Mouse (Mus musculus): ENCODE results near the gene Wdfy3. TPM values are rescaled to one million over a fixed set of nuclear protein-coding genes. Genes with fewer than 3 reads are reported as not detected.

Wdfy3 gene
- total and polyA plus RNA-seq, 2 experiments from 2014 or later = 5.2 to 25.8 TPM

- H3K4me3 ChIP-seq (ENCODE audit: low read depth, low read length) = no peak overlapping the region
- WGBS = 76% methylated on average over 16 of the region's 16 CpGs
- no peaks in the 10 kb centered on the region for H3K27me3 ChIP-seq (ENCODE audit: control insufficient read depth, insufficient read depth, low read length)
- H3K4me1 ChIP-seq (ENCODE audit: control insufficient read depth, insufficient read depth) = no peaks in the 10 kb centered on the region
- TF ChIP-seq EP300 (IDR thresholded peaks at IDR 0.05; ENCODE audit: low read depth) = no peak
- no peak for TF ChIP-seq CTCF (IDR thresholded peaks at IDR 0.05; ENCODE audit: low read depth)
- H3K9me3 ChIP-seq (replicated peaks; ENCODE audit: control insufficient read depth, low read length) = no peaks in the 10 kb centered on the region
- H3K9ac ChIP-seq (replicated peaks; ENCODE audit: low read depth, low read length) = no peak overlapping the region
- H3K4me2 ChIP-seq (ENCODE audit: low read depth, low read length) = no peak overlapping the region
- H3K36me3 ChIP-seq (replicated peaks; ENCODE audit: control insufficient read depth, insufficient read depth, low read length) = peaks cover 65% of the 10 kb centered on the region
- DNase-seq (ENCODE audit: low spot score) (no peak), ATAC-seq (ENCODE audit: insufficient read depth, low read depth) (no peak)
- H3K27ac ChIP-seq (ENCODE audit: low read depth) = no peak overlapping the region
These were observed 115.1 kb downstream of the Wdfy3 start for GRCm38 (mm10) chr5:101954393-101955340.

DNA sequence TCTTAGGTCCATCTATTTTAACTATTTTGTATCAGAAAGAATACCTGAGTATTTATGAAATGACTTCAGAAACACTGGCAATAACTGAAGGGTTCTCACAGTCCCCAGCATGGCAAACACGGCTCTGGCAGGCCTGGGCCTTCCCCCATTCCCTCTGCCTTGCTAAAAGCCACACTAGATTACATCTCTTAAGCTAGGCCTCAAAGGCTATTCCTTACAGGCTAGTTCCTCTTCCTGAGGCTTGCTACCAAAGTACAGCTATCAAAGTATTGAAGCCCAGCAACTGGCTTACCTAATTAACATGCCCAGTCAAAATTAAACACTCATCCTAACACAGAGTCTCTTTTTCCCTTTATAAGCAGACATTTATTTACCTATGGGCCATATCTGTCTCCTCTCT lies 117.8 kb downstream of the Wdfy3 start:
- 83% methylated on average over 1 of the region's 1 CpGs for WGBS
- no peak overlapping the region for H3K27ac ChIP-seq (ENCODE audit: low read depth)
- H3K4me3 ChIP-seq (ENCODE audit: low read depth, low read length) = no peak overlapping the region
- no peaks in the 10 kb centered on the region for H3K4me1 ChIP-seq (ENCODE audit: control insufficient read depth, insufficient read depth)
- H3K9ac ChIP-seq (replicated peaks; ENCODE audit: low read depth, low read length) = no peak overlapping the region
- DNase-seq (ENCODE audit: low spot score) = no peak
- no peak for ATAC-seq (ENCODE audit: insufficient read depth, low read depth)
- TF ChIP-seq EP300 (IDR thresholded peaks at IDR 0.05; ENCODE audit: low read depth) = no peak
- no peak for TF ChIP-seq CTCF (IDR thresholded peaks at IDR 0.05; ENCODE audit: low read depth)
- no peak overlapping the region for H3K4me2 ChIP-seq (ENCODE audit: low read depth, low read length)
- no peaks in the 10 kb centered on the region for H3K27me3 ChIP-seq (ENCODE audit: control insufficient read depth, insufficient read depth, low read length)
- peaks cover 67% of the 10 kb centered on the region for H3K36me3 ChIP-seq (replicated peaks; ENCODE audit: control insufficient read depth, insufficient read depth, low read length)
- no peaks in the 10 kb centered on the region for H3K9me3 ChIP-seq (replicated peaks; ENCODE audit: control insufficient read depth, low read length)

- no peak for ATAC-seq (ENCODE audit: insufficient read depth, low read depth)
- H3K36me3 ChIP-seq (replicated peaks; ENCODE audit: control insufficient read depth, insufficient read depth, low read length) = peaks cover 61% of the 10 kb centered on the region
- H3K9me3 ChIP-seq (replicated peaks; ENCODE audit: control insufficient read depth, low read length) = no peaks in the 10 kb centered on the region
- H3K4me2 ChIP-seq (ENCODE audit: low read depth, low read length) = no peak overlapping the region
- no peak overlapping the region for H3K9ac ChIP-seq (replicated peaks; ENCODE audit: low read depth, low read length)
- TF ChIP-seq EP300 (IDR thresholded peaks at IDR 0.05; ENCODE audit: low read depth) = no peak
- TF ChIP-seq CTCF (IDR thresholded peaks at IDR 0.05; ENCODE audit: low read depth) = no peak
- H3K4me3 ChIP-seq (ENCODE audit: low read depth, low read length) = no peak overlapping the region
- H3K4me1 ChIP-seq (ENCODE audit: control insufficient read depth, insufficient read depth) = no peaks in the 10 kb centered on the region
- 77% methylated on average over 8 of the region's 8 CpGs for WGBS
- DNase-seq (ENCODE audit: low spot score) = no peak
- no peak overlapping the region for H3K27ac ChIP-seq (ENCODE audit: low read depth)
- no peaks in the 10 kb centered on the region for H3K27me3 ChIP-seq (ENCODE audit: control insufficient read depth, insufficient read depth, low read length)
These were observed 120.4 kb downstream of the Wdfy3 start for GRCm38 (mm10) chr5:101949323-101949722.

- Histone ChIP-seq H3K4me3 (ENCODE audit: low read depth, low read length) (no peak overlapping the region), H3K27ac (ENCODE audit: low read depth) (no peak overlapping the region), H3K9ac (replicated peaks; ENCODE audit: low read depth, low read length) (no peak overlapping the region), H3K36me3 (replicated peaks; ENCODE audit: control insufficient read depth, insufficient read depth, low read length) (peaks cover 68% of the 10 kb centered on the region), H3K4me1 (ENCODE audit: control insufficient read depth, insufficient read depth) (no peaks in the 10 kb centered on the region), H3K9me3 (replicated peaks; ENCODE audit: control insufficient read depth, low read length) (no peaks in the 10 kb centered on the region), H3K27me3 (ENCODE audit: control insufficient read depth, insufficient read depth, low read length) (no peaks in the 10 kb centered on the region), H3K4me2 (ENCODE audit: low read depth, low read length) (no peak overlapping the region)
- TF ChIP-seq EP300 (IDR thresholded peaks at IDR 0.05; ENCODE audit: low read depth) (no peak), CTCF (IDR thresholded peaks at IDR 0.05; ENCODE audit: low read depth) (no peak)
- DNase-seq (ENCODE audit: low spot score) (no peak), ATAC-seq (ENCODE audit: insufficient read depth, low read depth) (no peak)
- 96% methylated on average over 7 of the region's 7 CpGs for WGBS
These were observed 121.1 kb downstream of the Wdfy3 start for GRCm38 (mm10) chr5:101948641-101949040.

DNA sequence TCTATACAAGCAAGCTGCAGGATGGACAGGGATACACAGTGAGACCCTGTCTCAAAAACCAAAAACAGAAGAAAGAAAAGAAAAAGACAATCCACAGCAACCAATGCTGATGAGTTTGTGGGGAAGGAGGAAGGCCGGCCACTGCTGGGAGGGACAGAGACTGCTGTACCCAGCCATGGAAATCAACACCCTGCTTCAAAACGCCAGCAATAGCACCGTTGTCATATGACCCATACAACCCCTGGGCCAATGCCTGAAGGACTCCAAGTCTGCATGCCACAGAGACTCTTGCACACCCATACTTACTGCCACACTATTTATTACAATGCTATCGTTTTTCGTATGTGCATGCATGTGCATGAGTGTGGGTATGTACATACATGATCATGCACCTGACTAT lies 124.0 kb downstream of the Wdfy3 start:
- no peak overlapping the region for H3K4me2 ChIP-seq (ENCODE audit: low read depth, low read length)
- WGBS = 56% methylated on average over 5 of the region's 5 CpGs
- TF ChIP-seq CTCF (IDR thresholded peaks at IDR 0.05; ENCODE audit: low read depth) (no peak), EP300 (IDR thresholded peaks at IDR 0.05; ENCODE audit: low read depth) (no peak)

More for the DNA sequence above, 124.0 kb downstream of the Wdfy3 start:
- Histone ChIP-seq H3K36me3 (replicated peaks; ENCODE audit: control insufficient read depth, insufficient read depth, low read length) (peaks cover 77% of the 10 kb centered on the region), H3K9ac (replicated peaks; ENCODE audit: low read depth, low read length) (no peak overlapping the region), H3K27ac (ENCODE audit: low read depth) (no peak overlapping the region), H3K4me1 (ENCODE audit: control insufficient read depth, insufficient read depth) (no peaks in the 10 kb centered on the region), H3K4me3 (ENCODE audit: low read depth, low read length) (no peak overlapping the region), H3K27me3 (ENCODE audit: control insufficient read depth, insufficient read depth, low read length) (no peaks in the 10 kb centered on the region), H3K9me3 (replicated peaks; ENCODE audit: control insufficient read depth, low read length) (no peaks in the 10 kb centered on the region)
- DNase-seq (ENCODE audit: low spot score) (no peak), ATAC-seq (ENCODE audit: insufficient read depth, low read depth) (no peak)

Data from heart, postnatal 0 days (tissue).